22 mouse cellular contexts compared by ENCODE assay signal in genomic region chr17:45485581-45485980, GRCm38 (mm10). TPM values are rescaled to one million over a fixed set of nuclear protein-coding genes. Genes with fewer than 3 reads are reported as not detected.
"Had no signal": no experiment of that assay in that cellular context is flagged by ENCODE, and none has a peak within 500 bp of the region (broad histone marks: within the 10 kb centered on the region; RNA-seq: fewer than 3 reads in every experiment).

No protein-coding gene starts in this region.

- H3K4me2 ChIP-seq: lung, embryonic 15.5 days; midbrain, embryonic 11.5 days; midbrain, embryonic 13.5 days; midbrain, embryonic 15.5 days; neural tube, embryonic 12.5 days; stomach, embryonic 15.5 days had no signal

- ATAC-seq: lung, postnatal 0 days; midbrain, embryonic 13.5 days; midbrain, embryonic 15.5 days had no signal

- H3K9ac ChIP-seq: lung, embryonic 15.5 days; midbrain, embryonic 13.5 days; midbrain, embryonic 15.5 days; neural tube, embryonic 12.5 days; stomach, embryonic 15.5 days had no signal

- H3K27ac ChIP-seq: lung, embryonic 15.5 days; macrophage; midbrain, embryonic 13.5 days; midbrain, embryonic 15.5 days; neural tube, embryonic 12.5 days; stomach, embryonic 15.5 days; stomach, postnatal 0 days had no signal

- H3K36me3 ChIP-seq: lung, embryonic 15.5 days; midbrain, embryonic 13.5 days; midbrain, embryonic 15.5 days; neural tube, embryonic 12.5 days; stomach, embryonic 15.5 days had no signal

- H3K9me3 ChIP-seq: lung, embryonic 15.5 days; midbrain, embryonic 15.5 days; neural tube, embryonic 12.5 days; stomach, embryonic 15.5 days had no signal

- H3K4me1 ChIP-seq: lung, embryonic 15.5 days; midbrain, embryonic 13.5 days; midbrain, embryonic 15.5 days; neural tube, embryonic 12.5 days; stomach, embryonic 15.5 days had no signal

- H3K4me3 ChIP-seq: lung, embryonic 15.5 days; megakaryocyte, embryonic 14.5 days; midbrain, embryonic 13.5 days; midbrain, embryonic 15.5 days; neural tube, embryonic 12.5 days; stomach, embryonic 15.5 days had no signal

- DNase-seq: lung, adult 2 months; lung, postnatal 14 days; lung, postnatal 36 days; right cerebral cortex, postnatal 14 days; thymus, adult 2 months; thymus, postnatal 25 days; thymus, postnatal 4 days had no signal

- H3K27me3 ChIP-seq: midbrain, embryonic 15.5 days; neural tube, embryonic 12.5 days; stomach, embryonic 15.5 days had no signal

RNA-seq across cellular contexts. Expression of gene Spats1, which starts 10.4 kb away (rescaled TPM):
- total RNA-seq: megakaryocyte progenitor cell, adult 5-6 weeks; monocyte, adult 5-6 weeks; neutrophil, adult 5-6 weeks had no signal
- polyA plus RNA-seq: macrophage; spleen, adult 2 months had no signal

RNA-seq across cellular contexts. Expression of gene Tcte1, which starts 37.7 kb away (rescaled TPM):
- total RNA-seq: megakaryocyte progenitor cell, adult 5-6 weeks; monocyte, adult 5-6 weeks; neutrophil, adult 5-6 weeks had no signal
- polyA plus RNA-seq: macrophage; urinary bladder, adult 2 months had no signal
